Mouse (Mus musculus): ENCODE data around the gene Bicra. TPM values are rescaled to one million over a fixed set of nuclear protein-coding genes. Genes with fewer than 3 reads are reported as not detected.

Bicra gene
- polyA plus RNA-seq, 1 experiment from 2014 or later = 10.2 TPM

DNA sequence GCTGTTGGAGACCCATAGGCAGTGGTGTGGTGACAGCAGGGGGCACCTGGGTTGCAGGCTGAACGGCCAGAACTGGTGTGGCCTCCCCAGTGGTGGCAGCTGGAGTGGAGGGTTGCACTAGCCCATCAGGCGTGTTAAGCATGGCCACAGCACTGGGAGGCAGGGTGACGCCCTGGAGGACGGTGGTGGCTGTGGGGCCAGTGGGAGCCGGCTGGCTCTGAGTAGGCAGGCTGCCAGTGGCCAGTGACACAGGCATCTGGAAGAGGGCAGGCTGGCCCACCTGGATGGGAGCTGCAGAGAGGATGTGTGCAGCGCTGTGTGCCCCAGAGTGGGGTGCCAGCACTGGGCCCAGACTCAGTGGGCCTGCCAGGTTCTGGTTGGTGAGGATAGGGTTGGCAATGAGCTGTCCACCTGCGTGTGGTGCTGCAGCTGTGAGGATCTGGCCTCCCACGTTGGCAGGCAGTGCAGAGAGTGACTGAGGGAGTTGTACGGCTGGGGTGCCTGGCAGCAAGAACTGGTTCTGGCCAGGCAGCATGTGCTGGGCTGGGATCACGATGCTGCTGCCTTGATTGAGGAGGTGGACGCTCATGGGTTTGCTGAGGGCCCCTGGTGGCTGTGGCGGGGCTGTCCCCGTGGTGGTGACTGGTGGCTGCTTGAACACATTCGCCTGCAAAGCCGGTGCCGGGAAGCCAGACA, 59.9 kb downstream of the Bicra start:
- ATAC-seq (ENCODE audit: insufficient number of reproducible peaks, insufficient read depth, low FRiP score, low TSS enrichment) = 0 out of 2 replicates have a peak, but pooled peaks have one; percentile 14

DNA sequence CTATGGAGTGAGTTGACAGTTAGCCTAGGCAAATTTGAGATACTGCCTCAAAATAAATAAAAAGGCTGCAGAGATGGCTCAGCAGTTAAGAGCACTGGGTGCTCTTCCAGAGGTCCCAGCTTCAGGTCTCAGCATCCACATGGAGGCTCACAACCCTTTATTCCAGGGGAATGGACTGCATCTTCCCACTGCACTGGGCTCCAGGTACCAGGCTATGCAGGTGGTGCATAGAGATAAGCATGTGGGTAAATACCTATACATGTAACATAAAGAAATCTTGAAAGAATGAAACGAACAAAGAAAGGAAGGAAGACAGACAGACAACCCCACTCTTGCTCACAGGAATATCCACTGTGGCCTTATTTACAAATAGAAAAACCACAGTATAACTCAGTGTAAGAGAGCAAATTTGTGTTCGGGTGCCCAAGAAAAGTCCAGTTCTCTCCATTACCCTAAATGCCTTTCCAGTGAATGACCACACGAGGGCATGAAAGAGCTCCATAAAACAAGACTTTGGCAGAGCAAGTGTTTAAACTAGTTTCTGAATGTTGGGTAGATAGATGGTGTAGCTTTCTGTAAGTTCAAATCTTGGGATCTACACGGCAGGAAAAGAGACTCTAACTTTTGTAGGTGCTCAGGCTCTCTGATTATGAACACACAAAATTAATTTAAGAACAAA, 64.9 kb downstream of the Bicra start:
- no peak overlapping the region for H3K4me3 ChIP-seq
- no peak overlapping the region for H3K27ac ChIP-seq
- H3K9ac ChIP-seq = no peak overlapping the region
- H3K27me3 ChIP-seq = no peaks in the 10 kb centered on the region
- H3K9me3 ChIP-seq = 0 out of 2 replicates have a peak, but pooled peaks cover 3% of the 10 kb centered on the region
- H3K4me2 ChIP-seq (replicated peaks) = no peak overlapping the region
- no peak for ATAC-seq (ENCODE audit: insufficient number of reproducible peaks, insufficient read depth, low FRiP score, low TSS enrichment)
- H3K36me3 ChIP-seq = peaks cover 68% of the 10 kb centered on the region
- WGBS = 48% methylated on average over 4 of the region's 4 CpGs
- H3K4me1 ChIP-seq = no peaks in the 10 kb centered on the region

More for the DNA sequence above, 59.9 kb downstream of the Bicra start:
- H3K4me3 ChIP-seq = no peak overlapping the region
- no peak overlapping the region for H3K27ac ChIP-seq
- no peak overlapping the region for H3K4me2 ChIP-seq (replicated peaks)
- no peaks in the 10 kb centered on the region for H3K4me1 ChIP-seq
- peaks cover 59% of the 10 kb centered on the region for H3K36me3 ChIP-seq
- H3K9ac ChIP-seq = no peak overlapping the region
- H3K9me3 ChIP-seq = 0 out of 2 replicates have a peak, but pooled peaks cover 3% of the 10 kb centered on the region
- 96% methylated on average over 16 of the region's 16 CpGs for WGBS
- no peaks in the 10 kb centered on the region for H3K27me3 ChIP-seq

DNA sequence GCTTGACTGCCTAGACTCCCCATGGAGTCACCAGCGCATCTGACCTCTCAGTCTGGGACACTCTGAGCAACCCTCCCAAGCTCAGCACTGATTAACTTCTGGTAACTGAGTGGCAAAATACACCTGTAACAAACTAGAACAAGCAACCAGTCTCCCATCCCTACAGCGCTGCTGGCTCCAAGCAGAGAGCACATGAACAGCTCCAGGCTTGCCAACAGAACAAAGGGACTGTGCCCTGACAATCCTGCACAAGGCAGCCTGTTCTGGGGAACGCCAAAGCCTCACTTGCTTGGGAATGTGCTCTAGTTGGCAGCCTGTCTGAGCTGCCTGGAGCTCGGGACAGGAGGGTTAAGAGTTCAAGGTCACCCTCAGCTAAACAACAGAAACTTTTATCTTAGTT, 66.2 kb downstream of the Bicra start:
- Histone ChIP-seq H3K4me2 (replicated peaks) (no peak overlapping the region), H3K4me1 (no peaks in the 10 kb centered on the region), H3K27ac (no peak overlapping the region), H3K9ac (no peak overlapping the region), H3K27me3 (no peaks in the 10 kb centered on the region), H3K4me3 (no peak overlapping the region), H3K9me3 (no peaks in the 10 kb centered on the region), H3K36me3 (peaks cover 68% of the 10 kb centered on the region)
- ATAC-seq (ENCODE audit: insufficient number of reproducible peaks, insufficient read depth, low FRiP score, low TSS enrichment) = no peak
- 88% methylated on average over 4 of the region's 4 CpGs for WGBS

DNA sequence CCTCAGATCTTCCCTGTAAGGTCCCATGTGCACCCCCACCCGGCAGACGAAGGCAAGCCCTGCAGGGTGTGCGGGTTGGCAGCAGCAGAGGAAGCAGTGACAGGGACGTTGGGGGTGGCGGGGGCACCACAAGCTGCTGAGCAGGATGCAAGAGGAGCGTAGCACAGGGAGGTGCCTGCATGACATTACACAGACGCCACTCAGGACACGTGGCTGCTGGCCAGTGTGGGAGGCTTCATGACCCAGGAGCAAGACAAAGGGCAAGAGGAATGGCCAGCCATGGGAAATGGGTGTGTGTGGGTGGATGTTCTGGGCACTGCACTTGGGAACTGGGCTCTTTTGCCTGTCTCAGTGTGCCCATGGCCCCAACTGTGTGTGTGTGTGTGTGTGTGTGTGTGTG, 67.5 kb downstream of the Bicra start:
- no peak for ATAC-seq (ENCODE audit: insufficient number of reproducible peaks, insufficient read depth, low FRiP score, low TSS enrichment)
- peaks cover 68% of the 10 kb centered on the region for H3K36me3 ChIP-seq

DNA sequence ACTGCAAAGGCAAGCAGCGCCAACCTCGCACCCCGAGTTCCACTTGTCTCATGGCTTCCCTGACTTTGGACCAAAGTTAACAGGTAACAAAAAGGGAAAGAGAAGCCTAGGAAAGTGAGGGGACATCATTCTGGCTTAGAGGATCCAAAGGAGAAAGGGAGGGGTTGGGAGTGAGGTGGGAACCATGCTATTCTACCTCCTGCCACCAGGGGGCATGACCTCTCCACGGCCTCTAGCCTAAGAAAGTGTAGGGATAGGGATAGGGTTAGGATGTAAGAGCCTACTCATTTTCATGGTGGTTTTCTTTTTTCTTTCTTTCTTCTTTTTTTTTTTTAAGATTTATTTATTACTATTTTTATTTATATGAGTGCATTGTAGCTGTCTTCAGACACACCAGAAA, 71.8 kb downstream of the Bicra start:
- H3K27ac ChIP-seq = no peak overlapping the region
- H3K9ac ChIP-seq = no peak overlapping the region
- H3K27me3 ChIP-seq = no peaks in the 10 kb centered on the region
- no peak overlapping the region for H3K4me2 ChIP-seq (replicated peaks)
- no peak overlapping the region for H3K4me3 ChIP-seq
- H3K9me3 ChIP-seq = no peaks in the 10 kb centered on the region
- peaks cover 89% of the 10 kb centered on the region for H3K36me3 ChIP-seq
- 76% methylated on average over 4 of the region's 4 CpGs for WGBS
- no peak for ATAC-seq (ENCODE audit: insufficient number of reproducible peaks, insufficient read depth, low FRiP score, low TSS enrichment)
- H3K4me1 ChIP-seq = no peaks in the 10 kb centered on the region

More for the DNA sequence above, 67.5 kb downstream of the Bicra start:
- no peaks in the 10 kb centered on the region for H3K9me3 ChIP-seq
- no peaks in the 10 kb centered on the region for H3K4me1 ChIP-seq
- H3K27me3 ChIP-seq = no peaks in the 10 kb centered on the region
- 82% methylated on average over 8 of the region's 8 CpGs for WGBS
- no peak overlapping the region for H3K27ac ChIP-seq
- no peak overlapping the region for H3K9ac ChIP-seq
- no peak overlapping the region for H3K4me3 ChIP-seq
- no peak overlapping the region for H3K4me2 ChIP-seq (replicated peaks)

DNA sequence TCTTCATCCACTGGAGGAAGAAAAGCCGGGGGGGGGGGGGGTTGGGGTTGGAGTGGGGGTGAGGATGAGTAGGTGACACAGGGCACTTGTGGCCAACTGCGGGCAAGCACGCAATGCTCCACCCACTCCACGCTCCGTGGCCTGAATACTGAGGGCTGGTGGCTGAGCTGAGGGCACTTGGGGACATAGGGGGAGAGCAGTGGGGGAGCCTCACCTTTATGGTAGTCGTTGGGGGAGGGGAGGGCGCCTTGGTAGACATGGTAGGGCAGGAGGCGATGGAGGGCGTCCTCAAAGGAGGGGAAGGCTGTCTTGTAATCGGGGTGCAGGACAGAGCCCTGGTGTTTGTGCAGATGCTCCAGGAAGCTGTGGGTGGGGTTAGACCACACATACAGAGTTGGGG, 72.3 kb downstream of the Bicra start:
- Histone ChIP-seq H3K4me3 (no peak overlapping the region), H3K9me3 (no peaks in the 10 kb centered on the region), H3K36me3 (peaks cover 87% of the 10 kb centered on the region), H3K27me3 (no peaks in the 10 kb centered on the region), H3K4me2 (replicated peaks) (no peak overlapping the region), H3K27ac (no peak overlapping the region), H3K9ac (no peak overlapping the region), H3K4me1 (no peaks in the 10 kb centered on the region)
- WGBS = 90% methylated on average over 10 of the region's 10 CpGs
- ATAC-seq (ENCODE audit: insufficient number of reproducible peaks, insufficient read depth, low FRiP score, low TSS enrichment) = no peak

DNA sequence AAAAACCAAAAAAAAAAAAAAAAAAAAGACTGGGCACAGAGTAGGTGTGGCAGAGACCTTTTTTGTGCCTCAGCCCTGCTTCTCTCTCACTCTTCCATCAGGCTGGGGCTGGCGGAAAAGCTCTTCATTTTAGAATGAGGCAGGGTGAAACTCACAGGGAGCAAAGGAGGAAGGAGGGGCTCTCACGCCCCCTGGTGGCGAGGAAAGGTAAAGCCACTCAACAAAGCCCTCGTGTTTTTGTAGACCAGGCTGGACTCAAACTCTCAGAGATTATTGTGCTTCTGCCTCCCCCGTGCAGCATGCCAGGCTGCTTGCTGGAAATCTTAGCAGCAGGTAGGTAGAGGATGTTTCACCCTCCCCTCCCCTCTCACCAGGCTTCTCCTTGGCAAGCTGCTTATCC, 73.0 kb downstream of the Bicra start:
- no peak overlapping the region for H3K27ac ChIP-seq
- peaks cover 86% of the 10 kb centered on the region for H3K36me3 ChIP-seq
- no peak for ATAC-seq (ENCODE audit: insufficient number of reproducible peaks, insufficient read depth, low FRiP score, low TSS enrichment)
- no peak overlapping the region for H3K4me2 ChIP-seq (replicated peaks)
- H3K27me3 ChIP-seq = no peaks in the 10 kb centered on the region
- H3K4me1 ChIP-seq = no peaks in the 10 kb centered on the region
- H3K9me3 ChIP-seq = no peaks in the 10 kb centered on the region
- 60% methylated on average over 5 of the region's 5 CpGs for WGBS
- H3K4me3 ChIP-seq = no peak overlapping the region
- H3K9ac ChIP-seq = no peak overlapping the region

DNA sequence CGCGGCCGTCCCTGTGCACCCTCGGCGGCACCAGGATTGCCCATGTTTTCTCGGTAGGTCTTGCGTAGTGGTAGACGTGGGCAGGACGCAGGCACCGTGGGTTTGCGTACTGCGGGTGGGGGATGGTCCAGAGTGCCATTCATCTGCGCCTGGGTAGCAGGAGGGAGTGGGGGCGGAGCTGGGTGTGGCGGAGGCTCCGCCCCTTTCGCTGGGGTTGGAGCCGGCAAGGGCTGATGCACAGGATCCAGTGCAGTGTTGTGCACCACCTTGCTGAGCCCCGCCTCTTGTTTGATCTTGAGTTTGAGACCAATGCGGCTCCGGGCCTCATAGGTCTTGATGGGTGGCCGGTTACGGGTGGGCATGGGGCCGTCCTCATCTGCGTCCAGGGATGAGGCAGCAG, 75.5 kb downstream of the Bicra start:
- no peak for ATAC-seq (ENCODE audit: insufficient number of reproducible peaks, insufficient read depth, low FRiP score, low TSS enrichment)
- 69% methylated on average over 25 of the region's 25 CpGs for WGBS
- no peaks in the 10 kb centered on the region; the same call in 1 of the 2 replicates for H3K4me1 ChIP-seq
- H3K4me3 ChIP-seq = no peak overlapping the region
- no peak overlapping the region for H3K4me2 ChIP-seq (replicated peaks)
- H3K27me3 ChIP-seq = no peaks in the 10 kb centered on the region
- H3K36me3 ChIP-seq = peaks cover 63% of the 10 kb centered on the region
- H3K27ac ChIP-seq = no peak overlapping the region
- H3K9ac ChIP-seq = no peak overlapping the region
- H3K9me3 ChIP-seq = no peaks in the 10 kb centered on the region

DNA sequence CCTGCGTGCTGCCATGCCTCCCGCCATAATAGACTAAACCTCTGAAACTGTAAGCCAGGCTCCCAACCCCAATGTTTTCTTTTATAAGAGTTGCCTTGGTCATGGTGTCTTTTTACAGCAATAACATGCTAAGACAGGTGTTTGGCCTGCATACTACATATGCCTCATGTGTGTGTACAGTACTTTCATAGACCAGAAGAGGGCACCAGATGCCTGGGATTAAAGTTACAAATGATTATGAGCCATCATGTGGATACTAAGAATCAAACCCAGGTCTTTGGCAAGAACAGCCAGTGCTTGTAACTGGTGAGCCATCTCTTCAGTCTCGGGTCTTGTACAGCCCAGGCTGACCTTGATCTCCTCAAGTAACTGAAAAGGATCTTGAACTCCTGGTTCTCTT, 78.0 kb downstream of the Bicra start:
- no peak overlapping the region for H3K4me2 ChIP-seq (replicated peaks)
- ATAC-seq (ENCODE audit: insufficient number of reproducible peaks, insufficient read depth, low FRiP score, low TSS enrichment) = no peak
- H3K9ac ChIP-seq = no peak overlapping the region
- no peaks in the 10 kb centered on the region for H3K9me3 ChIP-seq
- H3K27me3 ChIP-seq = no peaks in the 10 kb centered on the region
- H3K36me3 ChIP-seq = peaks cover 43% of the 10 kb centered on the region
- H3K27ac ChIP-seq = no peak overlapping the region
- H3K4me3 ChIP-seq = no peak overlapping the region
- H3K4me1 ChIP-seq = no peaks in the 10 kb centered on the region; the same call in 1 of the 2 replicates
- 67% methylated on average over 3 of the region's 3 CpGs for WGBS

DNA sequence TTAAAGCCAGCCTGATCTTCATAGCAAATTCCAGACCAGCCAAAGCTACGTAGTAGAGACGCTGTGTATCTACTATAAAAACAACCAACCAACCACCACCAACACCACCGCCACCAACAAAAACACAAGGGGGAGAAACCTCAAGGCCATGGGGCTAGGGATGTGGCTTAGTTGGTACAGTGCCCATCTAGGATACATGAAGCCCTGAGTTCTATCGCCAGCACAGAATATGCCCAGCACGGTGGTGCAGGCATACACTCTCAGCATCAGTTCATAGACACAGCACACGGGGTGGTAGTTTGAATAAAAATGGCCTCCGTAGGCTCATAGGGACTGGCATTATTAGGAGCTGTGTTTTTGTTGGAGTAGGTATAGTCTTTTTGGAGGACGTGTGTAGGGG, 79.4 kb downstream of the Bicra start:
- Histone ChIP-seq H3K27ac (no peak overlapping the region), H3K9me3 (no peaks in the 10 kb centered on the region), H3K9ac (no peak overlapping the region), H3K4me2 (replicated peaks) (no peak overlapping the region), H3K27me3 (no peaks in the 10 kb centered on the region), H3K4me1 (peaks cover 5% of the 10 kb centered on the region), H3K36me3 (peaks cover 31% of the 10 kb centered on the region), H3K4me3 (no peak overlapping the region)
- 87% methylated on average over 8 of the region's 8 CpGs for WGBS
- no peak for ATAC-seq (ENCODE audit: insufficient number of reproducible peaks, insufficient read depth, low FRiP score, low TSS enrichment)

DNA sequence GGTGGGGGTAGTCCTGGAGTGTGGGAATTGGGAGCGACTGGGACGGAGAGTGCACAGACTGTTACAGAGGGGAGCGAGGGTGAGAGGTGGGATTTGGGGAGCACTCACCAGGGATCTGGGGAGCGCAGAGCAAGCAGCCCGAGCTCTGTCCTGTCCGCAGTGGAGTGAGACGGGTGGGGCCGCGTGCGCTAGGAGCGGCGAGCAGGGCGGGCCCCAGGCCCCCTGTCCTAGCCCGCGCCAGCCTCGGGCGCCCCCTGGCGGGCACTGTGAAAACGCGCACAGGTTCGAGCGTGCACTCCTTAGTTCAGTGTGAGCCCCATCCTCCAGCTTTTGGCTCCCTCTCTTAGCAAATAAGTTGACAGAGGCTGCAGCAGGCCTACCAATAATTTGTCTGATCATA, 80.4 kb downstream of the Bicra start, which contains the start of gene Ehd2:
Ehd2 (minus strand) TSS at position 256 of the 400 bp plus-strand sequence.
- peak within 1 kb of the TSS; percentile 53 for H3K4me2 ChIP-seq (replicated peaks)
- H3K36me3 ChIP-seq = peaks cover 21% of the 10 kb centered on the region
- H3K9me3 ChIP-seq = no peaks in the 10 kb centered on the region
- H3K4me3 ChIP-seq = peak within 1 kb of the TSS; percentile 39
- no peak within 1 kb of the TSS for H3K27ac ChIP-seq
- WGBS = under 1% methylated on average over 22 of the region's 22 CpGs
- peak within 1 kb of the TSS; percentile 52 for H3K9ac ChIP-seq
- peak; percentile 69 for ATAC-seq (ENCODE audit: insufficient number of reproducible peaks, insufficient read depth, low FRiP score, low TSS enrichment)
- H3K27me3 ChIP-seq = no peaks in the 10 kb centered on the region
- peaks cover 15% of the 10 kb centered on the region for H3K4me1 ChIP-seq

DNA sequence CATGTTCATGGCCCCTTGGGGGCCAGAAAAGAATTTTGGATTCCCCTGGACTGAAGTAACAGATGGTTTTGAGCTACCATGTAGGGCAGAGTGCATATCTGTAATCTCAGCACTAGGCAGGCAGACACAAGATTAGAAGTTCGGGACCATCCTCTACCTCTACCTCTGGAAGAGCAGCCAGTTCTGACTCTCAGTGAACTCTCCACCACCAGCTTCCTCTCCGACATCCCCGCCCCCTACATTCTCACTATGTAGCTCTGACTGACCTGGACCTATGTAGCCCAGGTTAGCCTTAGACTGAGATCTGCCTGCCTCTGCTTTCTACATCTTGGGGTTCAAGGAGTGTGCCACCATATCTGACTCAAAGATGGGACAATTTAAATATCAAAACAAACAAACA, 81.2 kb downstream of the Bicra start:
- ATAC-seq (ENCODE audit: insufficient number of reproducible peaks, insufficient read depth, low FRiP score, low TSS enrichment) = no peak
- H3K4me3 ChIP-seq = no peak overlapping the region
- no peaks in the 10 kb centered on the region for H3K9me3 ChIP-seq
- H3K27ac ChIP-seq = no peak overlapping the region
- peaks cover 13% of the 10 kb centered on the region for H3K36me3 ChIP-seq
- 0 out of 2 replicates have a peak overlapping the region, but pooled peaks have one; percentile 53 for H3K4me2 ChIP-seq (replicated peaks)
- 83% methylated on average over 3 of the region's 3 CpGs for WGBS
- peaks cover 22% of the 10 kb centered on the region for H3K4me1 ChIP-seq
- no peaks in the 10 kb centered on the region for H3K27me3 ChIP-seq
- no peak overlapping the region for H3K9ac ChIP-seq
